Mouse (Mus musculus) heart, postnatal 36 days (tissue): Measurements from ENCODE around the gene Gm6583. TPM values are rescaled to one million over a fixed set of nuclear protein-coding genes. Genes with fewer than 3 reads are reported as not detected.

ENCODE experiments used
- DNase-seq, 2 experiments: peaks; one replicate each; pipeline ENCODE4 v3.0.0; 2021 to 2022
- intact Hi-C: fragments of 180-260 bp; cut with DNase I; formaldehyde crosslinking; loops from one replicate; pipeline ENCODE4 v1.15.1; 2025
- total RNA-seq, 2 experiments: library from RNA; stranded (reverse); gene quantifications; 2 replicates each; pipeline ENCODE4 v1.2.3; 2021

Gm6583 gene
- under 1 TPM in 1 of 2 experiments, not detected in 1; 0.17 TPM for total RNA-seq

GRCm38 (mm10) chr5:112355910-112356309 is at the start of gene Gm6583:
TSS of gene Gm6583 (minus strand) at chr5:112356033.
- no peak for DNase-seq
- intact Hi-C loops = loop anchor here (1.0 kb wide), 1 partner anchor 85 kb away; no protein-coding TSS in a partner anchor

GRCm38 (mm10) chr5:112402437-112402836 is 46.6 kb upstream of the Gm6583 start:
- intact Hi-C loops = no loop called here
- DNase-seq = no peak

GRCm38 (mm10) chr5:112399284-112399683 is 43.5 kb upstream of the Gm6583 start:
- no peak for DNase-seq
- intact Hi-C loops = no loop called here

GRCm38 (mm10) chr5:112396066-112396465 is 40.2 kb upstream of the Gm6583 start:
- DNase-seq = no peak
- intact Hi-C loops = no loop called here

GRCm38 (mm10) chr5:112394779-112395443 is 39.1 kb upstream of the Gm6583 start, which contains the start of gene Asphd2:
TSS of gene Asphd2 (minus strand) at chr5:112394866.
- peak in 1 of 2 experiments; percentile 32 for DNase-seq
- intact Hi-C loops = no loop called here

GRCm38 (mm10) chr5:112394415-112394763 is 38.6 kb upstream of the Gm6583 start:
- DNase-seq = no peak
- intact Hi-C loops = no loop called here

- intact Hi-C loops = no loop called here
- DNase-seq = no peak
These were observed 38.0 kb upstream of the Gm6583 start for GRCm38 (mm10) chr5:112393741-112394414.

- intact Hi-C loops = no loop called here
- DNase-seq = no peak
These were observed 36.0 kb upstream of the Gm6583 start for GRCm38 (mm10) chr5:112391676-112392323.

GRCm38 (mm10) chr5:112391002-112391401 is 35.2 kb upstream of the Gm6583 start:
- DNase-seq = no peak
- intact Hi-C loops = no loop called here

- no peak for DNase-seq
- intact Hi-C loops = no loop called here
These were observed 33.5 kb upstream of the Gm6583 start for GRCm38 (mm10) chr5:112389352-112389751.

- intact Hi-C loops = no loop called here
These were observed 30.1 kb upstream of the Gm6583 start for GRCm38 (mm10) chr5:112385973-112386372.

GRCm38 (mm10) chr5:112384805-112385472 is 29.1 kb upstream of the Gm6583 start:
- no peak for DNase-seq

More at GRCm38 (mm10) chr5:112385973-112386372, 30.1 kb upstream of the Gm6583 start:
- no peak for DNase-seq

GRCm38 (mm10) chr5:112382641-112383330 is 27.0 kb upstream of the Gm6583 start:
- intact Hi-C loops = no loop called here
- DNase-seq = peak; percentile 31

More at GRCm38 (mm10) chr5:112384805-112385472, 29.1 kb upstream of the Gm6583 start:
- intact Hi-C loops = no loop called here

GRCm38 (mm10) chr5:112382042-112382441 is 26.2 kb upstream of the Gm6583 start:
- DNase-seq = no peak
- intact Hi-C loops = no loop called here

- intact Hi-C loops = no loop called here
These were observed 25.3 kb upstream of the Gm6583 start for GRCm38 (mm10) chr5:112381154-112381553.

GRCm38 (mm10) chr5:112378716-112379115 is 22.9 kb upstream of the Gm6583 start:
- intact Hi-C loops = no loop called here

More at GRCm38 (mm10) chr5:112381154-112381553, 25.3 kb upstream of the Gm6583 start:
- no peak for DNase-seq

GRCm38 (mm10) chr5:112377380-112377779 is 21.5 kb upstream of the Gm6583 start:
- intact Hi-C loops = no loop called here
- DNase-seq = no peak

More at GRCm38 (mm10) chr5:112378716-112379115, 22.9 kb upstream of the Gm6583 start:
- DNase-seq = no peak

- intact Hi-C loops = no loop called here
- DNase-seq = no peak
These were observed 20.3 kb upstream of the Gm6583 start for GRCm38 (mm10) chr5:112376111-112376510.

GRCm38 (mm10) chr5:112371933-112372332 is 16.1 kb upstream of the Gm6583 start:
- intact Hi-C loops = no loop called here
- DNase-seq = no peak

- intact Hi-C loops = no loop called here
- no peak for DNase-seq
These were observed 14.5 kb upstream of the Gm6583 start for GRCm38 (mm10) chr5:112370236-112370813.
